Mouse (Mus musculus) cerebellum, adult 2 months (tissue): ENCODE results near the gene C1qb.

Source experiments
- CTCF ChIP-seq: fragments of 200-500 bp; IDR thresholded peaks from 2 replicates; pipeline ENCODE4 v1.5.1; 2011; ENCODE audit warnings: low read depth, mild to moderate bottlenecking, control low read depth, low read length, moderate library complexity, borderline replicate concordance; ENCODE audit not compliant: insufficient read depth
- POLR2A ChIP-seq: fragments of 200-500 bp; IDR thresholded peaks from 2 replicates; pipeline ENCODE4 v1.6.1; 2011; ENCODE audit warnings: low read length, control low read depth, borderline replicate concordance; ENCODE audit not compliant: insufficient read depth

DNA sequence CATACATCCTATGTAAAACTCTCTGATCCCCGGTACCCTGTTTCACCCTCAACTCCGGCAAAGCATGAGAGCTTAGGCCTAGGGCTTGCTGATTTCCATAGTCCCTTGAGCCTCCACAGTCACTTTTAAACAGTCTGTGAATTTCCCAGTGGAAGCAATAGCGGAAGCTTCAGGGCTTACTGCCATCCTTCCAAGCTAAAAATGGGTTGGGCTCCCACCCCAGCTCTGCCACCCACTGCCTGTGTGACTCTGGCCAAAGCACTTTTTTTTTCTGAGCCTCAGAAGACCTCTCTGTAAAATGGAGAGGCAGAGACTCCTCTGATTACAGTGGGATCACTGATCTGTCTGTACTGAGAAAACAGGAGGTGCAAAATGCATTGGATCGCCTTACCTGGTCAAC is 37.4 kb downstream of the C1qb start:
- TF ChIP-seq POLR2A (no peak), CTCF (no peak)
